Mouse (Mus musculus): Measurements from ENCODE around the gene Grn. TPM values are rescaled to one million over a fixed set of nuclear protein-coding genes. Genes with fewer than 3 reads are reported as not detected.

Grn gene
- total RNA-seq, 1 experiment: 81.5 TPM

DNA sequence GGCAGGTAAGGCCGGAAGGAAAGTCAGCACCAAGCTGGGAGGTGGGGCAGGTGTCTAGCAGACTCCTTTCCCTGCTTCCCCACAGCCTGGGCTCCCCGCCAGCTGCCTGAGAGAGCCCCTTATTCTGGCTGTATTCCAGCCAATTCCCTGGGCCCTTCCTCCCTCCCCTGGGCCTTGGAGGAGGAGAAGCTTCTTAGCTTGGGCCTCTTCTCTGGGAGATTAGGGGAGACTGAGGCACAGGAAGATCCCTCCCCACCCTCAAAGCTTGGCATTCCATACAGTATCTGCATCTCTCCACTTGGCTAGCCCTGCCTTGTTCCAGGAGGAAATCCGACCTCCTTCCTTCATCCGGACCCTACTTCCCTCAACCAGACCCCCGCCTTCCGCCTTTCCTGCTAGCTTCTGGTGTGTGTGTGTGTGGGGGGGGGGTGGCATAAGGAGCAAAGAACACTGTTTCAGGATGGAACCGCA is 15.8 kb downstream of the Grn start:
- in situ Hi-C loops (cut with MboI; ENCODE audit: low sequenced_read_pairs in 2 of 2, unreplicated experiment in 2 of 2): no loop called here
- no peak overlapping the region; a peak in 1 of 4 replicates for H3K4me3 ChIP-seq (ENCODE audit: insufficient read depth in 1 of 2, low read depth in 1 of 2, low read length in 2 of 2, poor library complexity in 1 of 2, severe bottlenecking in 1 of 2)
- DNase-seq (ENCODE audit: low read depth, low spot score): no peak
- H3K27ac ChIP-seq (ENCODE audit: insufficient read depth, low read depth, low read length, poor library complexity, severe bottlenecking): no peak overlapping the region
- H3K9ac ChIP-seq (ENCODE audit: insufficient read depth, low read depth, low read length, poor library complexity, severe bottlenecking): no peak overlapping the region
- H3K9me3 ChIP-seq (ENCODE audit: control insufficient read depth, insufficient read depth, low read depth, low read length): no peaks in the 10 kb centered on the region
- TF ChIP-seq CHD2 (IDR thresholded peaks at IDR 0.05; ENCODE audit: low read depth, low read length): no peak
- no peak for TF ChIP-seq ZNF384 (IDR thresholded peaks at IDR 0.05; ENCODE audit: low read depth, low read length)
- no peak for TF ChIP-seq HCFC1 (IDR thresholded peaks at IDR 0.05; ENCODE audit: borderline replicate concordance, insufficient read depth, low read length)
- TF ChIP-seq MAFK (IDR thresholded peaks at IDR 0.05; ENCODE audit: insufficient read depth, low read depth, low read length): no peak
- TF ChIP-seq ZC3H11A (IDR thresholded peaks at IDR 0.05; ENCODE audit: borderline replicate concordance, low read depth, low read length): no peak
- peaks cover 2 to 31% of the 10 kb centered on the region in 2 experiments; a peak in 2 of 4 replicates for H3K4me1 ChIP-seq (ENCODE audit: control insufficient read depth in 2 of 2, insufficient read depth in 2 of 2, low read length in 2 of 2, poor library complexity in 1 of 2)
- H3K36me3 ChIP-seq (ENCODE audit: control insufficient read depth, insufficient read depth, low read length, poor library complexity, severe bottlenecking): no peaks in the 10 kb centered on the region

DNA sequence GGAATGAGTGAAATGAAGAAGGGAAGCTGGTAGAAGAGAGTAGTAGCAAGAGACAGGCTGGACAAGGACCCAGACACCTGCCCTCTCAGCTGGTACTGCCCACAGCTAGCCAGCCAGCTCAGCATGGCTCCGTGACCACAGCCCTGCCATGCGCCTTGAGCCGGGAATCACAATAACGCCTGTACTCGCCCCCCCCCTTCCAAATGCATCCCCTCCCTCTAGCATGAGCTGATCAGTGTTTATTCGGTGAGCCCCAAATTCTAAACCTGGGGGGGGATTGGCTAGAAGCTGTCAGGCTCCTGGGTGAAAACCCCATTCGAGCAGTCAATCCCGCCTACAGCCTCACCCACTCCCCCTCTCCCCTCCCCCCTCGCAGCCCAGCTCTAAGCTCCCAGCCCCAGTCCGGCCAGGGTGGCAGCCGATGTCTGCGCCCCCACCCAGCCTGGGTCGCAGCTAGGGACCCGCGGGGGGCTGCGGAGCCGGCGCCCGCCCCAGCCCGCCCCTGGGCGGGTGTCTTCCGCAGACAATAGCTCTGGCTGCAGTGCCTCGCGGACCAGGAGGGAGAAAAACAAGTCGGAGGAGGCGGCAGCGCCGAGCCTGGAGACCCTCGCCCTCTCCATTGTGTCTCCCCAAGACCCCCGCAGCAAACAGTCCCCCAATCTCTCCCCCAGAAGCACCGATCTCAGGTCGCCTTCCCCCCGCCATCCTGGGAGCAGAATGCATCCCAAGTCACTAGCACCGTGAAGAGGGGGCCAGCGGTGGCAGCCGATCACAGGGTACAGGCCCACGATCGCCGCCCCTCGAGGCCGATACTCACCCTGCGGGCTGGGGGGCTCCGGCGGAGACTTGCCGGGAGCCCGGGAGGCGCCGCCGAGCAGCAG is 16.7 kb downstream of the Grn start:
- no peak for DNase-seq (ENCODE audit: low read depth, low spot score)
- H3K4me3 ChIP-seq (ENCODE audit: insufficient read depth in 1 of 2, low read depth in 1 of 2, low read length in 2 of 2, poor library complexity in 1 of 2, severe bottlenecking in 1 of 2): peak overlapping the region; percentile 76 to 93
- peak overlapping the region; percentile 0; the same call in 1 of the 2 replicates for H3K27ac ChIP-seq (ENCODE audit: insufficient read depth, low read depth, low read length, poor library complexity, severe bottlenecking)
- H3K9ac ChIP-seq (ENCODE audit: insufficient read depth, low read depth, low read length, poor library complexity, severe bottlenecking): peak overlapping the region; percentile 79
- H3K9me3 ChIP-seq (ENCODE audit: control insufficient read depth, insufficient read depth, low read depth, low read length): no peaks in the 10 kb centered on the region; the same call in 1 of the 2 replicates
- H3K36me3 ChIP-seq (ENCODE audit: control insufficient read depth, insufficient read depth, low read length, poor library complexity, severe bottlenecking): no peaks in the 10 kb centered on the region
- no peak for TF ChIP-seq ZC3H11A (IDR thresholded peaks at IDR 0.05; ENCODE audit: borderline replicate concordance, low read depth, low read length)
- TF ChIP-seq CHD2 (IDR thresholded peaks at IDR 0.05; ENCODE audit: low read depth, low read length): no peak
- no peak for TF ChIP-seq MAFK (IDR thresholded peaks at IDR 0.05; ENCODE audit: insufficient read depth, low read depth, low read length)
- TF ChIP-seq HCFC1 (IDR thresholded peaks at IDR 0.05; ENCODE audit: borderline replicate concordance, insufficient read depth, low read length): no peak
- TF ChIP-seq ZNF384 (IDR thresholded peaks at IDR 0.05; ENCODE audit: low read depth, low read length): no peak
- H3K4me1 ChIP-seq (ENCODE audit: control insufficient read depth in 2 of 2, insufficient read depth in 2 of 2, low read length in 2 of 2, poor library complexity in 1 of 2): peaks cover 2 to 31% of the 10 kb centered on the region in 2 experiments; a peak in 2 of 4 replicates
- in situ Hi-C loops (cut with MboI; ENCODE audit: low sequenced_read_pairs in 2 of 2, unreplicated experiment in 2 of 2): no loop called here

DNA sequence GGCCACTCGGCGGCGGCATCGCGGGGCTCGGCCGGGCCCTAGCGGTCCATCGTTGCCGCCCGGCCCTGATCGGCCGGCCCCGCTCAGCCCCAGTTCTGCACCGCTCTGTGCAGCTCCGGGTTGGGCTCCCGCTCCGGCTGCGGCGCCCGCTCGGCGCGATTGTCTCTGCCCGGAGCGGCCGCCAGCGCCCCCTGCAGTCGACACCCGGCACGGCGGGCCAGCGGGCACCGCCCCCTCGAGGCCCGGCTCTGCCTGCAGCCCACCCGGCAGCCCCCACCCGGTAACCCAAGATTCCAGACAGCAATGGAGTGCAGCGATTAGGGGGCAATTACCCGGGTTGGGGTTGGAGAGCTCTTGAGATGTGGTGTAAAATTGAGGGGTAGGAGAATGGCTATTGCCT is 17.4 kb downstream of the Grn start, which contains the start of gene Fam171a2:
Gene Fam171a2 (minus strand): TSS at position 186 of the 400 bp plus-strand sequence.
- no peaks in the 10 kb centered on the region; the same call in 1 of the 2 replicates for H3K9me3 ChIP-seq (ENCODE audit: control insufficient read depth, insufficient read depth, low read depth, low read length)
- in situ Hi-C loops (cut with MboI; ENCODE audit: low sequenced_read_pairs in 2 of 2, unreplicated experiment in 2 of 2): no loop called here
- H3K36me3 ChIP-seq (ENCODE audit: control insufficient read depth, insufficient read depth, low read length, poor library complexity, severe bottlenecking): no peaks in the 10 kb centered on the region
- peak within 1 kb of the TSS; percentile 0; the same call in 1 of the 2 replicates for H3K27ac ChIP-seq (ENCODE audit: insufficient read depth, low read depth, low read length, poor library complexity, severe bottlenecking)
- DNase-seq (ENCODE audit: low read depth, low spot score): peak; percentile 59
- H3K4me1 ChIP-seq (ENCODE audit: control insufficient read depth in 2 of 2, insufficient read depth in 2 of 2, low read length in 2 of 2, poor library complexity in 1 of 2): peaks cover 2 to 31% of the 10 kb centered on the region in 2 experiments; a peak in 2 of 4 replicates
- TF ChIP-seq ZC3H11A (IDR thresholded peaks at IDR 0.05; ENCODE audit: borderline replicate concordance, low read depth, low read length): no peak
- peak; percentile 19; the same call in 1 of the 2 replicates for TF ChIP-seq HCFC1 (IDR thresholded peaks at IDR 0.05; ENCODE audit: borderline replicate concordance, insufficient read depth, low read length)
- TF ChIP-seq ZNF384 (IDR thresholded peaks at IDR 0.05; ENCODE audit: low read depth, low read length): no peak
- no peak for TF ChIP-seq MAFK (IDR thresholded peaks at IDR 0.05; ENCODE audit: insufficient read depth, low read depth, low read length)
- TF ChIP-seq CHD2 (IDR thresholded peaks at IDR 0.05; ENCODE audit: low read depth, low read length): no peak
- H3K9ac ChIP-seq (ENCODE audit: insufficient read depth, low read depth, low read length, poor library complexity, severe bottlenecking): peak within 1 kb of the TSS; percentile 79
- H3K4me3 ChIP-seq (ENCODE audit: insufficient read depth in 1 of 2, low read depth in 1 of 2, low read length in 2 of 2, poor library complexity in 1 of 2, severe bottlenecking in 1 of 2): peak within 1 kb of the TSS; percentile 76 to 93

DNA sequence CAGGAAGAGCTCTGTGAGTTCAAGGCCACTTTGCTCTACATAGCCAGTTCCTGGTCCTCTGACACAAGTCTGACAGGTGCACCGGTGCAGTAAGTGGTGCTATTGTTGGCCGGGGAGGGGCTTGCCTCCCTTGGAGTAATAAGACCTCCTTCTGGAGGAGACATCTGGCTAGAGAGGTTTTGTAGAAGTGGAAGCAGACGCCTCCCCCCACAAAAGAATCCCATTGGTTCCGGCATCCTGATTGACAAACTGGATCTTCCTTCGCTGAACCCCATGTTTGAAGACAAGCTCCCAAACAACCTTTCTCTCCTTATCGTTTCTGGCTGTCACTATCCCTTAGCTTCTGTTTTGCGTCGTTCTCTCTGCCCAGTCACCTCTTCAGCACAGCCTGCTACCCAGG is 18.2 kb downstream of the Grn start:
- in situ Hi-C loops (cut with MboI; ENCODE audit: low sequenced_read_pairs in 2 of 2, unreplicated experiment in 2 of 2): no loop called here
- Histone ChIP-seq H3K9ac (ENCODE audit: insufficient read depth, low read depth, low read length, poor library complexity, severe bottlenecking) (no peak overlapping the region), H3K36me3 (ENCODE audit: control insufficient read depth, insufficient read depth, low read length, poor library complexity, severe bottlenecking) (no peaks in the 10 kb centered on the region), H3K9me3 (ENCODE audit: control insufficient read depth, insufficient read depth, low read depth, low read length) (no peaks in the 10 kb centered on the region; the same call in 1 of the 2 replicates), H3K27ac (ENCODE audit: insufficient read depth, low read depth, low read length, poor library complexity, severe bottlenecking) (no peak overlapping the region), H3K4me1 (ENCODE audit: control insufficient read depth in 2 of 2, insufficient read depth in 2 of 2, low read length in 2 of 2, poor library complexity in 1 of 2) (peaks cover 2 to 31% of the 10 kb centered on the region in 2 experiments; a peak in 2 of 4 replicates), H3K4me3 (ENCODE audit: insufficient read depth in 1 of 2, low read depth in 1 of 2, low read length in 2 of 2, poor library complexity in 1 of 2, severe bottlenecking in 1 of 2) (no peak overlapping the region)
- DNase-seq (ENCODE audit: low read depth, low spot score): no peak
- TF ChIP-seq MAFK (IDR thresholded peaks at IDR 0.05; ENCODE audit: insufficient read depth, low read depth, low read length): no peak
- no peak for TF ChIP-seq ZNF384 (IDR thresholded peaks at IDR 0.05; ENCODE audit: low read depth, low read length)
- no peak for TF ChIP-seq ZC3H11A (IDR thresholded peaks at IDR 0.05; ENCODE audit: borderline replicate concordance, low read depth, low read length)
- TF ChIP-seq HCFC1 (IDR thresholded peaks at IDR 0.05; ENCODE audit: borderline replicate concordance, insufficient read depth, low read length): no peak
- TF ChIP-seq CHD2 (IDR thresholded peaks at IDR 0.05; ENCODE audit: low read depth, low read length): no peak
